In the genomic region with DNA sequence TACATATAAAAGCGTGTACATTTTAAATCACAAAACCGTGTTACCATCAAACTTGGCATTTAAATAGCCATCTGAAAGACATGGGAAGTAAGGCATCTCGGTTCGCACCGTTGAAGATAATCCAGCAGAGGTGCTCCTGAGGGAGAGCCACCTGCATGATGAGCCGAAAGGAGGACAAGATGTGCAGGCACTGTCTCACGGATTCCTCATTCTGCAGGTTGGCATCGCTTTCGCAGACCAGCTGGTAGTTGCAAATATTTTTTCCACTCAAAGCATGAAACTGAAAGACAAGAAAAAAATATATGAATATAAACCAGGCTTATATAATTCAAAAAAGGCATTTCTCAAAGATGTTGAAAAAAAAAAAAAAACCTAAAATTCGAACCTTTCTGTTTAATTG, we compare ENCODE assay signal across 15 mouse cellular contexts. TPM values are rescaled to one million over a fixed set of nuclear protein-coding genes. Genes with fewer than 3 reads are reported as not detected.
DNase-seq lines count a peak whose midpoint lies in the region; ATAC-seq and TF ChIP-seq lines count a peak whose summit lies in the region.
"Had no signal": no experiment of that assay in that cellular context is flagged by ENCODE, and none has a peak within 500 bp of the region (broad histone marks: within the 10 kb centered on the region; RNA-seq: fewer than 3 reads in every experiment).

No protein-coding gene starts in this region.

- ATAC-seq in forebrain, postnatal 0 days: no peak
- no peak for ATAC-seq in forebrain, embryonic 11.5 days (replicated peaks; ENCODE audit: low FRiP score)
- no peak for ATAC-seq in megakaryocyte-erythroid progenitor cell, adult 5-6 weeks (replicated peaks; ENCODE audit: low FRiP score, low TSS enrichment, poor library complexity, severe bottlenecking)
- ATAC-seq: forebrain, embryonic 14.5 days had no signal

- H3K4me1 ChIP-seq in forebrain, postnatal 0 days (ENCODE audit: insufficient read depth): no peaks in the 10 kb centered on the region
- no peaks in the 10 kb centered on the region for H3K4me1 ChIP-seq in forebrain, embryonic 11.5 days (replicated peaks; ENCODE audit: control insufficient read depth, insufficient read depth, low read length)
- H3K4me1 ChIP-seq: hindbrain, embryonic 15.5 days had no signal

- peak; percentile 38 for DNase-seq in forebrain, postnatal 0 days
- no peak for DNase-seq in forebrain, embryonic 11.5 days (ENCODE audit: low spot score)
- peak; percentile 55 for DNase-seq in layer of hippocampus, adult 9-11 months
- DNase-seq in layer of hippocampus, adult 11-12 months (ENCODE audit: low spot score): no peak
- peak; percentile 42 for DNase-seq in right cerebral cortex, adult 18-20 months
- no peak for DNase-seq in right cerebral cortex, postnatal 4 days
- DNase-seq: adrenal gland, postnatal 10 days; cerebellum, adult 18-20 months; cerebellum, adult 9-11 months; gastrocnemius, postnatal 14 days had no signal

- H3K9ac ChIP-seq in forebrain, postnatal 0 days: no peak overlapping the region
- no peak overlapping the region for H3K9ac ChIP-seq in forebrain, embryonic 11.5 days (ENCODE audit: low read length)
- H3K9ac ChIP-seq: heart, embryonic 12.5 days; hindbrain, embryonic 15.5 days had no signal

- no peak overlapping the region for H3K4me3 ChIP-seq in forebrain, postnatal 0 days (ENCODE audit: low read depth, low read length)
- no peak overlapping the region for H3K4me3 ChIP-seq in forebrain, embryonic 11.5 days (ENCODE audit: low read depth, low read length)
- H3K4me3 ChIP-seq: embryonic facial prominence, embryonic 10.5 days; heart, embryonic 12.5 days; hindbrain, embryonic 15.5 days had no signal

- TF ChIP-seq CTCF in forebrain, postnatal 0 days (IDR thresholded peaks at IDR 0.05; ENCODE audit: low read depth): no peak

- 63% methylated on average over 10 of the region's 10 CpGs for WGBS in forebrain, postnatal 0 days
- 86% methylated on average over 10 of the region's 10 CpGs for WGBS in forebrain, embryonic 11.5 days

- H3K36me3 ChIP-seq in forebrain, postnatal 0 days (ENCODE audit: insufficient read depth): no peaks in the 10 kb centered on the region
- H3K36me3 ChIP-seq in forebrain, embryonic 11.5 days (ENCODE audit: control insufficient read depth, insufficient read depth, low read length): no peaks in the 10 kb centered on the region
- H3K36me3 ChIP-seq: embryonic facial prominence, embryonic 10.5 days; heart, embryonic 12.5 days; hindbrain, embryonic 15.5 days had no signal

- no peaks in the 10 kb centered on the region for H3K9me3 ChIP-seq in forebrain, postnatal 0 days (ENCODE audit: low read length)
- H3K9me3 ChIP-seq in forebrain, embryonic 11.5 days (ENCODE audit: control insufficient read depth, low read length): no peaks in the 10 kb centered on the region
- H3K9me3 ChIP-seq: embryonic facial prominence, embryonic 10.5 days; heart, embryonic 12.5 days; hindbrain, embryonic 15.5 days had no signal

- H3K27ac ChIP-seq in forebrain, postnatal 0 days (ENCODE audit: low read depth, low read length): no peak overlapping the region
- no peak overlapping the region for H3K27ac ChIP-seq in forebrain, embryonic 11.5 days (ENCODE audit: low read depth, low read length)
- H3K27ac ChIP-seq: embryonic facial prominence, embryonic 10.5 days; hindbrain, embryonic 15.5 days had no signal

- H3K27me3 ChIP-seq in forebrain, postnatal 0 days (ENCODE audit: insufficient read depth, low read length): no peaks in the 10 kb centered on the region
- H3K27me3 ChIP-seq in forebrain, embryonic 11.5 days (ENCODE audit: control insufficient read depth, insufficient read depth, low read length): no peaks in the 10 kb centered on the region
- H3K27me3 ChIP-seq: heart, embryonic 12.5 days; hindbrain, embryonic 15.5 days had no signal

- no peak overlapping the region for H3K4me2 ChIP-seq in forebrain, postnatal 0 days (ENCODE audit: low read depth)
- H3K4me2 ChIP-seq in forebrain, embryonic 11.5 days (ENCODE audit: low read depth, low read length, severe bottlenecking): no peak overlapping the region
- H3K4me2 ChIP-seq: heart, embryonic 12.5 days; hindbrain, embryonic 15.5 days had no signal

RNA-seq across cellular contexts. Expression of a gene that starts 16.4 kb away (rescaled TPM):
- 3.2 and 4.8 TPM in 2 replicates for total RNA-seq in forebrain, postnatal 0 days (2014; rRNA removed)
- polyA plus RNA-seq in forebrain, postnatal 0 days (2015; fragmentation: Nextera tagmentation; extraction: Ambion mirVana): 1.9 and 4.2 TPM in 2 replicates
- polyA plus RNA-seq in forebrain, embryonic 11.5 days (2014; fragmentation: Nextera tagmentation; extraction: Ambion mirVana): 1.1 and 1.5 TPM in 2 replicates
- total RNA-seq in megakaryocyte-erythroid progenitor cell, adult 5-6 weeks (2014; fragmentation: Nextera tagmentation): 1.4 and 1.6 TPM in 2 replicates
- 0.65 and 1.5 TPM in 2 replicates for total RNA-seq in megakaryocyte-erythroid progenitor cell, adult 5-6 weeks (2017)

Comparison
In these comparisons a context has a peak if more than half of its experiments do, and no peak if none do; other contexts are left out.
1. DNase-seq: peak in forebrain, postnatal 0 days (single experiment), layer of hippocampus, adult 9-11 months (single experiment) and right cerebral cortex, adult 18-20 months (single experiment); none in forebrain, embryonic 11.5 days (single experiment), layer of hippocampus, adult 11-12 months (single experiment) and right cerebral cortex, postnatal 4 days (single experiment).